In genomic region chr7:135913923-135914634, GRCm38 (mm10) we compare ENCODE assay signal across 22 mouse cellular contexts.
DNase-seq lines count a peak whose midpoint lies in the region; ATAC-seq and TF ChIP-seq lines count a peak whose summit lies in the region.
"Had no signal": no experiment of that assay in that cellular context is flagged by ENCODE, and none has a peak within 500 bp of the region (broad histone marks: within the 10 kb centered on the region; RNA-seq: fewer than 3 reads in every experiment).

No protein-coding gene starts in this region.

- 0 out of 2 replicates have a peak, but pooled peaks cover 1% of the 10 kb centered on the region for H3K27me3 ChIP-seq in heart, adult 2 months (ENCODE audit: control insufficient read depth, insufficient read depth, low read length)
- H3K27me3 ChIP-seq in heart, embryonic 11.5 days (ENCODE audit: control insufficient read depth, insufficient read depth, low read length) = no peaks in the 10 kb centered on the region
- no peaks in the 10 kb centered on the region for H3K27me3 ChIP-seq in lung, embryonic 14.5 days (ENCODE audit: insufficient read depth, low read length)
- H3K27me3 ChIP-seq in splenic B cell, adult 2 months (ENCODE audit: control insufficient read depth, insufficient read depth, low read length, poor library complexity, severe bottlenecking) = no peaks in the 10 kb centered on the region
- H3K27me3 ChIP-seq: embryonic facial prominence, embryonic 15.5 days; hindbrain, embryonic 12.5 days had no signal

- no peaks in the 10 kb centered on the region for H3K4me1 ChIP-seq in heart, adult 2 months (ENCODE audit: control insufficient read depth, insufficient read depth, low read length)
- no peaks in the 10 kb centered on the region for H3K4me1 ChIP-seq in heart, embryonic 11.5 days (ENCODE audit: control insufficient read depth, insufficient read depth, low read length)
- H3K4me1 ChIP-seq in lung, embryonic 14.5 days (ENCODE audit: insufficient read depth) = no peaks in the 10 kb centered on the region
- H3K4me1 ChIP-seq: embryonic facial prominence, embryonic 15.5 days; hindbrain, embryonic 12.5 days; midbrain, embryonic 10.5 days had no signal

- no peak overlapping the region for H3K4me2 ChIP-seq in heart, embryonic 11.5 days
- H3K4me2 ChIP-seq in lung, embryonic 14.5 days = no peak overlapping the region
- H3K4me2 ChIP-seq: embryonic facial prominence, embryonic 15.5 days; hindbrain, embryonic 12.5 days had no signal

- no peak for TF ChIP-seq CTCF in heart, adult 2 months (IDR thresholded peaks at IDR 0.05)
- no peak for TF ChIP-seq CTCF in lung, embryonic 14.5 days (IDR thresholded peaks at IDR 0.05; ENCODE audit: low read depth)

- no peaks in the 10 kb centered on the region for H3K9me3 ChIP-seq in heart, embryonic 11.5 days (replicated peaks; ENCODE audit: control insufficient read depth, low read length)
- H3K9me3 ChIP-seq in lung, embryonic 14.5 days (ENCODE audit: low read depth, low read length) = no peaks in the 10 kb centered on the region
- H3K9me3 ChIP-seq: embryonic facial prominence, embryonic 15.5 days; hindbrain, embryonic 12.5 days; midbrain, embryonic 10.5 days had no signal

- intact Hi-C loops in heart, adult 2 months (cut with DNase I) = no loop called here
- intact Hi-C loops in left cerebral cortex, postnatal 14 days (cut with DNase I) = no loop called here

- no peaks in the 10 kb centered on the region for H3K79me2 ChIP-seq in heart, adult 2 months (replicated peaks; ENCODE audit: control insufficient read depth, insufficient read depth, low read length)

- peak overlapping the region; percentile 16; the same call in 1 of the 2 replicates for H3K27ac ChIP-seq in heart, adult 2 months
- no peak overlapping the region for H3K27ac ChIP-seq in heart, embryonic 11.5 days (ENCODE audit: low read depth, low read length)
- no peak overlapping the region for H3K27ac ChIP-seq in lung, embryonic 14.5 days (ENCODE audit: low read depth)
- H3K27ac ChIP-seq: embryonic facial prominence, embryonic 15.5 days; hindbrain, embryonic 12.5 days; left cerebral cortex, adult 2 months; midbrain, embryonic 10.5 days had no signal

- no peak overlapping the region for H3K9ac ChIP-seq in heart, adult 2 months (ENCODE audit: low read depth, low read length)
- no peak overlapping the region for H3K9ac ChIP-seq in heart, embryonic 11.5 days (ENCODE audit: low read depth, low read length)
- no peak overlapping the region for H3K9ac ChIP-seq in lung, embryonic 14.5 days
- H3K9ac ChIP-seq: embryonic facial prominence, embryonic 15.5 days; hindbrain, embryonic 12.5 days had no signal

- 83% methylated on average over 3 of the region's 3 CpGs for WGBS in heart, adult 2 months
- 77% methylated on average over 3 of the region's 3 CpGs for WGBS in heart, embryonic 11.5 days (ENCODE audit: insufficient replicate concordance)
- WGBS in lung, embryonic 14.5 days = 77% methylated on average over 3 of the region's 3 CpGs

- TF ChIP-seq POLR2A in heart, adult 2 months (IDR thresholded peaks at IDR 0.05; ENCODE audit: insufficient read depth, low read depth, low read length) = no peak

- H3K4me3 ChIP-seq in heart, adult 2 months = no peak overlapping the region
- H3K4me3 ChIP-seq in heart, embryonic 11.5 days (ENCODE audit: low read depth, low read length) = no peak overlapping the region
- H3K4me3 ChIP-seq in lung, embryonic 14.5 days (ENCODE audit: low read depth, low read length) = no peak overlapping the region
- H3K4me3 ChIP-seq: embryonic facial prominence, embryonic 15.5 days; hindbrain, embryonic 12.5 days; left cerebral cortex, adult 2 months; midbrain, embryonic 10.5 days had no signal

- no peak for ATAC-seq in heart, embryonic 11.5 days (replicated peaks; ENCODE audit: insufficient number of reproducible peaks, low FRiP score, low TSS enrichment)
- ATAC-seq in lung, embryonic 14.5 days (ENCODE audit: insufficient read depth) = no peak
- ATAC-seq: forebrain, embryonic 14.5 days; inflammation-experienced regulatory T-cells, adult 6 months had no signal

- peak in 1 of 2 experiments; percentile 13 for DNase-seq in heart, adult 2 months
- peak; percentile 11 for DNase-seq in lung, embryonic 14.5 days
- no peak for DNase-seq in lung, postnatal 4 days
- peak; percentile 1 for DNase-seq in induced T-regulatory cell, adult 2 months (ENCODE audit: low read depth)
- peak; percentile 3 for DNase-seq in splenic B cell, adult 2 months (ENCODE audit: low read depth, low spot score)
- no peak for DNase-seq in left cerebral cortex, postnatal 14 days (ENCODE audit: low spot score in 2 of 2)
- DNase-seq in cerebellum, postnatal 36 days = no peak
- DNase-seq: adrenal gland, postnatal 36 days; cerebellum, adult 2 months; heart, postnatal 10 days; kidney, adult 8-10 months; kidney, postnatal 10 days; left cerebral cortex, postnatal 4 days; liver; lung, adult 2 months had no signal

- TF ChIP-seq EP300 in heart, adult 2 months (IDR thresholded peaks at IDR 0.05; ENCODE audit: insufficient read depth, low read depth, low read length) = no peak

- no peaks in the 10 kb centered on the region for H3K36me3 ChIP-seq in heart, adult 2 months (ENCODE audit: control insufficient read depth, insufficient read depth, low read length)
- no peaks in the 10 kb centered on the region for H3K36me3 ChIP-seq in heart, embryonic 11.5 days (ENCODE audit: control insufficient read depth, insufficient read depth, low read length)
- H3K36me3 ChIP-seq in lung, embryonic 14.5 days (ENCODE audit: insufficient read depth) = no peaks in the 10 kb centered on the region
- no peaks in the 10 kb centered on the region for H3K36me3 ChIP-seq in splenic B cell, adult 2 months (ENCODE audit: control insufficient read depth, insufficient read depth, low read length, poor library complexity, severe bottlenecking)
- H3K36me3 ChIP-seq: embryonic facial prominence, embryonic 15.5 days; hindbrain, embryonic 12.5 days; midbrain, embryonic 10.5 days had no signal

Comparison
In these comparisons a context has a peak if more than half of its experiments do, and no peak if none do; other contexts are left out.
1. DNase-seq: peak in lung, embryonic 14.5 days (single experiment), induced T-regulatory cell, adult 2 months (single experiment) and splenic B cell, adult 2 months (single experiment); none in lung, postnatal 4 days (0 of 2), left cerebral cortex, postnatal 14 days (0 of 2) and cerebellum, postnatal 36 days (0 of 2).